Mouse (Mus musculus) heart, adult 8-10 months (tissue): ENCODE results near the gene Cnst. TPM values are rescaled to one million over a fixed set of nuclear protein-coding genes. Genes with fewer than 3 reads are reported as not detected.

ENCODE experiments used
- DNase-seq: peaks from one replicate; pipeline ENCODE4 v3.0.0; 2022; ENCODE audit warnings: low spot score
- total RNA-seq, 4 experiments: library from RNA; stranded (reverse); gene quantifications; 2 replicates each; pipeline ENCODE4 v1.2.4; 2022

Gene Cnst
- total RNA-seq: 10 to 100 TPM; 44.7 to 54.0 (median 46.4) TPM

GRCm38 (mm10) chr1:179545768-179546550 lies at the start of gene Cnst, which contains the start of gene Tfb2m:
TSS of gene Cnst (plus strand) at chr1:179546370.
TSS of gene Tfb2m (minus strand) at chr1:179546267.
- peak; percentile 99 for DNase-seq

GRCm38 (mm10) chr1:179499257-179499656 lies 46.9 kb upstream of the Cnst start:
- DNase-seq: no peak

GRCm38 (mm10) chr1:179502565-179502964 lies 43.6 kb upstream of the Cnst start:
- DNase-seq: no peak

- DNase-seq: no peak
Observed at GRCm38 (mm10) chr1:179506530-179507315, 39.4 kb upstream of the Cnst start.

GRCm38 (mm10) chr1:179510546-179511340 lies 35.4 kb upstream of the Cnst start:
- DNase-seq: no peak

GRCm38 (mm10) chr1:179511895-179512294 lies 34.3 kb upstream of the Cnst start:
- DNase-seq: no peak

- DNase-seq: peak; percentile 8
Observed at GRCm38 (mm10) chr1:179516941-179517712, 29.0 kb upstream of the Cnst start.

- DNase-seq: peak; percentile 87
Observed at GRCm38 (mm10) chr1:179517713-179518465, 28.3 kb upstream of the Cnst start, which contains the start of gene Smyd3. TSS of gene Smyd3 (minus strand) at chr1:179518041.

GRCm38 (mm10) chr1:179519901-179520300 lies 26.3 kb upstream of the Cnst start:
- DNase-seq: no peak

GRCm38 (mm10) chr1:179539054-179539453 lies 7.1 kb upstream of the Cnst start:
- no peak for DNase-seq

- no peak for DNase-seq
Observed at GRCm38 (mm10) chr1:179539887-179540286, 6.3 kb upstream of the Cnst start.

GRCm38 (mm10) chr1:179541502-179541901 lies 4.7 kb upstream of the Cnst start:
- DNase-seq: no peak

GRCm38 (mm10) chr1:179546551-179546917 lies 364 bp downstream of the Cnst start:
- no peak for DNase-seq

- no peak for DNase-seq
Observed at GRCm38 (mm10) chr1:179547176-179547575, 1.0 kb downstream of the Cnst start.

- peak; percentile 28 for DNase-seq
Observed at GRCm38 (mm10) chr1:179548220-179548619, 2.0 kb downstream of the Cnst start.

GRCm38 (mm10) chr1:179548996-179549752 lies 3.0 kb downstream of the Cnst start:
- DNase-seq: no peak

GRCm38 (mm10) chr1:179551336-179551735 lies 5.2 kb downstream of the Cnst start:
- DNase-seq: no peak

- DNase-seq: no peak
Observed at GRCm38 (mm10) chr1:179551921-179552320, 5.8 kb downstream of the Cnst start.

- no peak for DNase-seq
Observed at GRCm38 (mm10) chr1:179552751-179553150, 6.6 kb downstream of the Cnst start.
